Mouse (Mus musculus): ENCODE data around the gene Gda. TPM values are rescaled to one million over a fixed set of nuclear protein-coding genes. Genes with fewer than 3 reads are reported as not detected.

The Gda gene
- polyA plus RNA-seq, 1 experiment, result 0.78 TPM

DNA sequence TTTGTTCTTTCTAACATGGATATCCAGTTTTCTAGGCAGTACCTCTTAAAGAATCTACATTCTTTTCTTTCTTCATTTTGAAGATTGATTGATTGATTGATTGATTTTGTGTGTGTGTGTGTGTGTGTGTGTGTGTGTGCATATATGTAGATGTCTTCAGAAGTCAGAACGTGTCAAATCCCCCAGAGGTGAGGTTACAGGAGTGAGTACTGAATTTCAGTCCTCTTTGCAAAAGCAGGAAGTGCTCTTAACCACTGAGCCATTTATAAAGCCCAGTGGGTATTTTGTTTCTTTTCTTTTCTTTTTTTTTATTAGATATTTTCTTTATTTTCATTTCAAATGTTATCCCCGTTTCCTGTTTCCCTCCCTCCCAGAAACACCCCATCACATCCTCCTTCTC, 86.4 kb downstream of the Gda start:
- Histone ChIP-seq H3K36me3 (ENCODE audit: control insufficient read depth, insufficient read depth, low read length) (no peaks in the 10 kb centered on the region), H3K27ac (ENCODE audit: control insufficient read depth, insufficient read depth, low read depth, low read length) (no peak overlapping the region), H3K4me3 (ENCODE audit: control insufficient read depth, low read depth, low read length) (no peak overlapping the region), H3K27me3 (ENCODE audit: control insufficient read depth, insufficient read depth, low read length) (no peaks in the 10 kb centered on the region), H3K4me1 (ENCODE audit: control insufficient read depth, insufficient read depth, low read length) (no peaks in the 10 kb centered on the region)
- TF ChIP-seq CTCF (IDR thresholded peaks at IDR 0.05; ENCODE audit: control insufficient read depth, insufficient read depth, insufficient replicate concordance, low read depth, low read length) (no peak), POLR2A (IDR thresholded peaks at IDR 0.05; ENCODE audit: control insufficient read depth, low read depth, low read length) (no peak)

GRCm38 (mm10) chr19:21384231-21384630, 89.0 kb downstream of the Gda start:
- TF ChIP-seq POLR2A (IDR thresholded peaks at IDR 0.05; ENCODE audit: control insufficient read depth, low read depth, low read length) (no peak), CTCF (IDR thresholded peaks at IDR 0.05; ENCODE audit: control insufficient read depth, insufficient read depth, insufficient replicate concordance, low read depth, low read length) (no peak)
- no peaks in the 10 kb centered on the region for H3K4me1 ChIP-seq (ENCODE audit: control insufficient read depth, insufficient read depth, low read length)
- H3K27ac ChIP-seq (ENCODE audit: control insufficient read depth, insufficient read depth, low read depth, low read length), result no peak overlapping the region
- no peaks in the 10 kb centered on the region for H3K27me3 ChIP-seq (ENCODE audit: control insufficient read depth, insufficient read depth, low read length)
- no peak overlapping the region for H3K4me3 ChIP-seq (ENCODE audit: control insufficient read depth, low read depth, low read length)
- H3K36me3 ChIP-seq (ENCODE audit: control insufficient read depth, insufficient read depth, low read length), result no peaks in the 10 kb centered on the region

DNA sequence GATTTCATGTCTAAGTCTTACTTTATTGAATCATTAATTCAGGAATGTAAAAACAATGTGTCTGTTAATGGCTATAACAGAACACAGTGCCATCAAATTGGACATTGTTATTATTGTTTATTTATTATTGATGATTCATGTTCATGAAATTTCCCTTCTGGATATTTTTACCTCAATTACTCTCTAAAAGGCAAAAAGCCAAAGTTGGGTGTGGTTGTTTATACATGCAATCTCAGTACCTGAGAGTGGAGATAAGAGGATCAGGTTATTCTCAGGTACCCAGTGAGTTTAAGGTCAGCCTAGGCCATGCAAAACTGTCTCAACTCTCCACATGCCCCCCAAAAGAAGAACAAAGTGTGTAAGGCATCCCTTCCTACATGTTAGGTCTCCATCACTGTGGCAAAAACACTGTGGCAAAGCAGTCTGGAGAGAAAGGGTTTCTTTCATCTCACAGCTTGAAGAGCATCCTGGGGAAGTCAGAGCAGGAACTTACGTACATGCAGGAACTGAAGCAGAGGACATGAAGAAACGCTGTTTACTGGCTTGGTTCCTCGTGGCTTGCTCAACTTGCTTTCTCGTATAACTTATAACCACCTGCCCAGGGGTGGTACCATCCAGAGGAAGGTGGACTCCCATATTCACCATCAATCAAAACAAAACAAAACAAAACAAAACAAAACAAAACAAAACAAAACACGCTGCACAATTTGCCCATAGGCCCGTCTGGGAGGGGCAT, 89.6 kb downstream of the Gda start:
- Histone ChIP-seq H3K4me3 (ENCODE audit: control insufficient read depth, low read depth, low read length) (no peak overlapping the region), H3K4me1 (ENCODE audit: control insufficient read depth, insufficient read depth, low read length) (no peaks in the 10 kb centered on the region), H3K36me3 (ENCODE audit: control insufficient read depth, insufficient read depth, low read length) (no peaks in the 10 kb centered on the region), H3K27me3 (ENCODE audit: control insufficient read depth, insufficient read depth, low read length) (no peaks in the 10 kb centered on the region), H3K27ac (ENCODE audit: control insufficient read depth, insufficient read depth, low read depth, low read length) (no peak overlapping the region)
- TF ChIP-seq CTCF (IDR thresholded peaks at IDR 0.05; ENCODE audit: control insufficient read depth, insufficient read depth, insufficient replicate concordance, low read depth, low read length) (no peak), POLR2A (IDR thresholded peaks at IDR 0.05; ENCODE audit: control insufficient read depth, low read depth, low read length) (no peak)

- Histone ChIP-seq H3K4me3 (ENCODE audit: control insufficient read depth, low read depth, low read length) (no peak overlapping the region), H3K27me3 (ENCODE audit: control insufficient read depth, insufficient read depth, low read length) (no peaks in the 10 kb centered on the region), H3K4me1 (ENCODE audit: control insufficient read depth, insufficient read depth, low read length) (no peaks in the 10 kb centered on the region), H3K36me3 (ENCODE audit: control insufficient read depth, insufficient read depth, low read length) (no peaks in the 10 kb centered on the region), H3K27ac (ENCODE audit: control insufficient read depth, insufficient read depth, low read depth, low read length) (no peak overlapping the region)
- TF ChIP-seq POLR2A (IDR thresholded peaks at IDR 0.05; ENCODE audit: control insufficient read depth, low read depth, low read length) (no peak), CTCF (IDR thresholded peaks at IDR 0.05; ENCODE audit: control insufficient read depth, insufficient read depth, insufficient replicate concordance, low read depth, low read length) (no peak)
Observed at GRCm38 (mm10) chr19:21381696-21382095, 91.5 kb downstream of the Gda start.

DNA sequence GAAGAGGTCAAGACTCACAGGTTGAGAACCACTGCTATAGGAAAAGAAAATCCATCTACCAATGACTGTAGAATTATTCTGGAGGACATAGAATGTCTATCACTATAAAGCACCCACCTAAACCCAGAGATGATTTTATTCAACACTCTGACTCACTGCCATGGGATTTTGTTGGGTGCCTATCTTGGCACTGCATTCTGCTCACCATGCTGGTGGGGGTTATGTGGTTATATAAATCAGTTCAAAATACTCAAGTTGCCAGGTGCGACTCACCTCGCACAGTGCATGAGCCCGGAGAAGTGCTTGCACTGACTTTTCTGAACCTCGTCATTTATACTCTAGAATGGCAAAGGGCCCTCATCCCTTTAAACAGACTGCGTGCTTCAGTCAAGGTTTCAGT, 94.0 kb downstream of the Gda start:
- no peaks in the 10 kb centered on the region for H3K36me3 ChIP-seq (ENCODE audit: control insufficient read depth, insufficient read depth, low read length)
- no peaks in the 10 kb centered on the region for H3K4me1 ChIP-seq (ENCODE audit: control insufficient read depth, insufficient read depth, low read length)
- H3K27me3 ChIP-seq (ENCODE audit: control insufficient read depth, insufficient read depth, low read length), result no peaks in the 10 kb centered on the region
- no peak overlapping the region for H3K27ac ChIP-seq (ENCODE audit: control insufficient read depth, insufficient read depth, low read depth, low read length)
- H3K4me3 ChIP-seq (ENCODE audit: control insufficient read depth, low read depth, low read length), result no peak overlapping the region
- TF ChIP-seq CTCF (IDR thresholded peaks at IDR 0.05; ENCODE audit: control insufficient read depth, insufficient read depth, insufficient replicate concordance, low read depth, low read length), result no peak
- TF ChIP-seq POLR2A (IDR thresholded peaks at IDR 0.05; ENCODE audit: control insufficient read depth, low read depth, low read length), result no peak

DNA sequence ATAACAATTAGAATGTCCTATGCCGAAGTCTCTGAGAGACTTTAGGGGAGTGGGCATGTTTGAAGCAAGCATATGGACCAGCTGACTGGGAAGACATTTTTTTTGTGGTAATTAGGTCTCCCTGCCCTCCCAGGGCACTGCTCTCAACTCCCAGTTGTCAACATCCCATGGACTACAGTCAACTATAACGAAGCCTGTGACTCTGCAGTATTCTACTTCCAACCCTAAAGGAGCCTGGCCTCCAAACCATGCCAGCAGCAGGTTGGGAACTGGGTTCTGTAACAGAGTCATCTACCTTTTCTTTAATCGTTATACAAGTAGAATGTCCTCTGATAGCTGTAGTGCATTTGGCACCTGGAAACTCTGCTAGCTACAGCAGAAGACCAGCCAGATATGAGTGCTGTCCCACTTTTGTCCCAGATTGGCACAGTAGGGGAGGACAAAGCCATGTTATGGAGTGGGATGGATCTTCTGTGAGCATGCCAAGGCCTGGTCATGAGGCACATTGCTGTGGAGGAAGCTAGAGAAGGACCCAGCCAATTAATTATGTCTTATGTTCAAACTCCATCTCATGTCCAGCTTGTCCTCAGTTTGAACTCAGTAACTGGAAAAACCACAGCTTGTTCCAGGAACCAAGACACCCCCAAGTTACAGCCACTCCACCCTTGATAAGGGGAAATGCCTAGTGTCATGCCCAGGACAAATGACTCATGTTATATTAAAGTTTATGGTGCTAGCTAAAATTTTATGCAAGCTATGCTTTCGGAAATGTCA, 96.6 kb downstream of the Gda start:
- TF ChIP-seq CTCF (IDR thresholded peaks at IDR 0.05; ENCODE audit: control insufficient read depth, insufficient read depth, insufficient replicate concordance, low read depth, low read length) (no peak), POLR2A (IDR thresholded peaks at IDR 0.05; ENCODE audit: control insufficient read depth, low read depth, low read length) (no peak)
- Histone ChIP-seq H3K27me3 (ENCODE audit: control insufficient read depth, insufficient read depth, low read length) (no peaks in the 10 kb centered on the region), H3K4me3 (ENCODE audit: control insufficient read depth, low read depth, low read length) (no peak overlapping the region), H3K4me1 (ENCODE audit: control insufficient read depth, insufficient read depth, low read length) (peaks cover 3% of the 10 kb centered on the region), H3K36me3 (ENCODE audit: control insufficient read depth, insufficient read depth, low read length) (no peaks in the 10 kb centered on the region), H3K27ac (ENCODE audit: control insufficient read depth, insufficient read depth, low read depth, low read length) (no peak overlapping the region)

- Histone ChIP-seq H3K27me3 (ENCODE audit: control insufficient read depth, insufficient read depth, low read length) (no peaks in the 10 kb centered on the region), H3K36me3 (ENCODE audit: control insufficient read depth, insufficient read depth, low read length) (no peaks in the 10 kb centered on the region), H3K4me3 (ENCODE audit: control insufficient read depth, low read depth, low read length) (no peak overlapping the region), H3K27ac (ENCODE audit: control insufficient read depth, insufficient read depth, low read depth, low read length) (no peak overlapping the region), H3K4me1 (ENCODE audit: control insufficient read depth, insufficient read depth, low read length) (peaks cover 3% of the 10 kb centered on the region)
- TF ChIP-seq CTCF (IDR thresholded peaks at IDR 0.05; ENCODE audit: control insufficient read depth, insufficient read depth, insufficient replicate concordance, low read depth, low read length) (no peak), POLR2A (IDR thresholded peaks at IDR 0.05; ENCODE audit: control insufficient read depth, low read depth, low read length) (no peak)
Observed at GRCm38 (mm10) chr19:21373073-21373755, 100.0 kb downstream of the Gda start.

Data from testis, adult 2 months (tissue).